Mouse (Mus musculus): Measurements from ENCODE around the gene Lamc1.
"Not testable (repeated sequence)": the region's sequence is repeated elsewhere in the genome, so short reads cannot be mapped to it uniquely, and the experiment has no call there.

Lamc1 gene

GRCm38 (mm10) chr1:153299436-153299835 lies 33.1 kb downstream of the Lamc1 start:
- DNase-seq (ENCODE audit: low spot score in 2 of 2), result not testable (repeated sequence)

GRCm38 (mm10) chr1:153297774-153298363 lies 34.7 kb downstream of the Lamc1 start:
- DNase-seq (ENCODE audit: low spot score in 2 of 2), result not testable (repeated sequence)

- DNase-seq (ENCODE audit: low spot score in 2 of 2), result no peak
These were observed 36.6 kb downstream of the Lamc1 start for GRCm38 (mm10) chr1:153296035-153296434.

GRCm38 (mm10) chr1:153292892-153293291 lies 39.7 kb downstream of the Lamc1 start:
- DNase-seq (ENCODE audit: low spot score in 2 of 2), result no peak

DNA sequence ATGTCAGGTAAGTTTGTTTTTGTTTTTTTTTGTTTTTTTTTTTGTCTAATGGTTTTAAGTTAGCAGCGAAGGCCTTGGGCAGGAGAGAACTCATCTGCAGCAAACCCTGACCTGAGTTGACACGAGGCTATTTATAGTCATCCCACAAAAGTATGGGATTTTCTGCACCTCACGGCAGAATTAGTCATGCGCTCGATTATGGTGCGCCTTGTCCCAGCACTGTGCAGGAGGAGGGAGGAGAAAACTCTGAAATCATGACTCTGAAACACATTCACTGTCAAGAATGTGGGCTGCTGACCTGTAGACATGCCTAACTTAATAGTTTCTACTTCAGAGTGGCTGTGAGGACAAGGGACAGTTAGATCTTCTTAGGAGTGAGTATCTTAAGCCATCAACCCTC lies 40.4 kb downstream of the Lamc1 start:
- no peak for DNase-seq (ENCODE audit: low spot score in 2 of 2)

GRCm38 (mm10) chr1:153291416-153291815 lies 41.2 kb downstream of the Lamc1 start:
- DNase-seq (ENCODE audit: low spot score in 2 of 2), result no peak

DNA sequence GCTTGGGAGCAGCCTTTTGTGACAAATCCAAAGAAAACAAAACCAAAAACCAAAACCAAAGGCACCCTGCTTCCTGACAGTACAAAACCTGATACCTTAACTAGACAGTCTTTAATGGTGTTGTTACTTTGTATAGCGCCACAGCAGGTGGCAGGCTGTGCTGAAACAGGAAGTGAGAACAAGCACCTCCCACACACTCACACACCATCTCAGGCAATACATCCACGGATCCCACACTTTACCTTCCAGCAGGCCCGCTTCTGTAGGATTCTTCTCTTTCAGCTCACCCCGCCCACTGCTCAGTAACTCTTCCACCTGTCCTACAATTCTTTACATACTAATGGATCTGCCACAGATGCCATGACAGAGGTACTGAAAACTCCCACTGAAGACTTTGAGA lies 44.6 kb downstream of the Lamc1 start:
- peak in 1 of 2 experiments; percentile 20 for DNase-seq (ENCODE audit: low spot score in 2 of 2)

DNA sequence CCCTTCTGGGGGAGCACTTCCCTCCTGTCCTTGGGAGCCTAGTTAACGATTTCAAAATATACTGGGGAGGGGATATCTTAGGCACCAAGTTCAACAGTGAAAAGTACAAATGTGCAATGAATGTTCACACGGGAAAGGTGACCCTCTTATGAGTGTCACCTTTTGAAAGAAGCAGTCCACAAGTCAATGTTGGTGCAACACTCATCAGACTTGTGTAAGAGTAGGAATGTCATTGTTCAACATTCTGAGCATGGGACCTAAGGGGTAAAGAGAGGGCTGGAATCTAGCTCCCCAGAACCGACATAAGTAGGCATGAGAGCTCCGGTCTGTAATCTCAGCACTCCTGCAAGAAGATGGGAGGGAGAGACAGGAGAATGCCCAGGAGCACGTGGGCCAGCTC lies 45.1 kb downstream of the Lamc1 start:
- DNase-seq (ENCODE audit: low spot score in 2 of 2), result no peak

DNA sequence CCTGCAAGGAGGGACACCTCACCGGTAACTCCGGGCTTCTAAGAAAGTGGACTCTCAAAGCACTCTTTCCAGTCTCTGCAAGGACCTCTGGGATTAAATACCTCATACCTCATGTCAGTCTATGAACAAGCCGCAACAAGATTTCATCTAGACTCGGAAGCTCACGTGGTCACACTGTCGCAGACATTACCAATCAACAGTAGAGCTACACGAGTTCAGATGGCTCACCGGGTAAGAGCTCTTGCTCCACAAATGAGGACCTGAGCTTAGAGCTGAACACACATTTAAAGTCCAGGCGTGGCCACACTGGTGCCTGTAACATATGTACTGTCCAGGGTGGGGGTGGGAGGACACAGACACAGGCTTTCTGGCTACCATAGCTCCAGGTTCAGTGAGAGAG lies 46.4 kb downstream of the Lamc1 start:
- no peak for DNase-seq (ENCODE audit: low spot score in 2 of 2)

- no peak for DNase-seq (ENCODE audit: low spot score in 2 of 2)
These were observed 47.4 kb downstream of the Lamc1 start for GRCm38 (mm10) chr1:153285188-153285587.

GRCm38 (mm10) chr1:153282342-153282975 lies 50.1 kb downstream of the Lamc1 start:
- DNase-seq (ENCODE audit: low spot score in 2 of 2), result no peak

DNA sequence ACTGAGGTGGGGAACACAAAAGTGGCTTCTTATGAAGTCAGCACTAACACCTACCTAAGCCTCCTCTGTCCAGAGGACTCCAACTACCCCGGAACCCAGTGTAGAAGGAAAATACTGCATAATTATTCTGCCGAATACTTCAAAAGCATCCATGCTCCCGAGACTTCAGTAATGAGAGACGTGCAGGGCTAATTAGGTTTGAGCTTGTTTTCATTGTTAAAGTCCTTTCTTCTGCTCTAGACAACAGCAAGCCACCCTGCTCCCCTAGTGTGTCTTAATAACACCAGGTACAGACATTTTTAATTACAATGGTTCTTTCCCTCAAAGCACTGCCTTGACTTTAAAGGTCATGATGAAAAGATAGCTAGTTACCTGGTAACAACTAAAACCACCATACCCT lies 51.1 kb downstream of the Lamc1 start:
- DNase-seq (ENCODE audit: low spot score in 2 of 2), result no peak

DNA sequence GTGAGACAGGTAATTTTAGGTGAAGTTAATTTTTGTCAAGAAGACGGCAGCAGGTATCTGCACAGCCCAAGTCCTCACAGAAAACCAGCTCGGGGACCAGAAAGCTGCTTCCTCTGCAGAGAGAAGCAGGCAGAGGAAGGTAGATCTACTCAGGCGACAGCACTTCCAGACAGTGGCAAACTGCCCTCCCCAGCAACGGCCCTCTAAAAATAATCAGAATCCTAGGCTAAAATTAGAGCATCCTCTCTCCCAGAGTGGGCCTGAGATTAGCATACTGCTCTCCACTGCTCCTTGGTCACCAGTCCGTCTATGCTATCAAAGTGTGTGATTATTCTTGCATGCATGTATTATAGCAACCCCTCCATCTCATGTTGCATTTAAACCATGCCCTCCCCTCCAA lies 52.2 kb downstream of the Lamc1 start:
- DNase-seq (ENCODE audit: low spot score in 2 of 2), result no peak

GRCm38 (mm10) chr1:153278028-153278613 lies 54.5 kb downstream of the Lamc1 start:
- DNase-seq (ENCODE audit: low spot score in 2 of 2), result no peak

DNA sequence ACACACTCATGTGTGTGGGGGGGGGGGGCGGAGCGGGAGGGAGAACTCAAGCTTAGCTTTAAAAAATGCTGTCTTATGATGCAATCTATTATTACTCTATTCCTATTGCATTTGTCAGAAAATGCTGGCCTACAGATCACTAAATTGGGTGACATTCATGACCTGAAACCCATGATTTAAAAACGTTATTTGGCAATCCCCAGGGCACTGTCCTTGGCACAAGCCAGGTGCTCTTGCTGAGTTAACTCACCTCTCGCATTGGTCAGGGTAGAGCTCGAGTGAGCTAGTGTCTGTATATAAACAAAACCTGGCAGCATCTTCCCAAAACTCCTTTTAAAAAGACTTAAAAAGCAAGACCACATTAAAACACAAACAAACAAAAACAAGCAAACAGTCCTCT lies 57.1 kb downstream of the Lamc1 start:
- no peak for DNase-seq (ENCODE audit: low spot score in 2 of 2)

GRCm38 (mm10) chr1:153274611-153275010 lies 58.0 kb downstream of the Lamc1 start:
- DNase-seq (ENCODE audit: low spot score in 2 of 2), result no peak

DNA sequence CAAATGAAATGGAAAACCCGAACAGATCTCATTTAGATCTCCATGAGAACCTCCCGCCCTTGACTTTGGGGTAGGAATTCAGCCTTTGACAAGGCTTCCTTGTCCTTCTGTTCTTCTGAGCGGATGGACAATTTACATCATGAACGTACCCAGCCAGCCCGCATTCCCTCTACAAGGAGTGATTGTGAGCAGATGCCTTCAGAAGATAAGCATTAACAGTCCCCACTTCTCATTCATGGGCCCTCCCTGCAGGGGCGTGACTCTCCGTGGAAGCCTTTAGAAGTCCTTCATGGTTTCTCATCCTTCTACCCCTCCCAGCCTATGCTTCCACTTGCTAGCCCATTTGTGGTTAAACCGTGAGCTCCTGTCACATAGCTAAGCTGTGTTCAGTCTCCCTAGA lies 58.9 kb downstream of the Lamc1 start:
- no peak for DNase-seq (ENCODE audit: low spot score in 2 of 2)

DNA sequence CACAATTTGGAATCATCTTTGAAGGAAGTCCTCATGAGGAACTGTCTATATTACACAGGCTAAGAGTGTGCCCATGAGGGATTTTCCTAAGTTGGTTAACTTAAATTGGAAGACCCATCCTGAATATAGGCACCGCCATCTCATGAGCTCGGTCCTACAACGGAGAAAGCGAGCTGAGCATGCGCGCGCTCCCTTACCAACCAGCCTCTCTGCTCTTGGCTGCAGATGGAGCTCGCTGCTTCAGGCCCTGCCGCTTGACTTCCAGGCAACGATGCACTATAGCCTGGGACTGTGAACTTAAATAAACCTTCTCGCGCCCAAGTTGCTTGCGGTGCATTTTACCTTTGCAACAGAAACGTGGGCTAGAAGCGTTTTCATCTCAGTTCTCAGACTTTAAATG lies 61.8 kb downstream of the Lamc1 start:
- DNase-seq (ENCODE audit: low spot score in 2 of 2), result no peak

DNA sequence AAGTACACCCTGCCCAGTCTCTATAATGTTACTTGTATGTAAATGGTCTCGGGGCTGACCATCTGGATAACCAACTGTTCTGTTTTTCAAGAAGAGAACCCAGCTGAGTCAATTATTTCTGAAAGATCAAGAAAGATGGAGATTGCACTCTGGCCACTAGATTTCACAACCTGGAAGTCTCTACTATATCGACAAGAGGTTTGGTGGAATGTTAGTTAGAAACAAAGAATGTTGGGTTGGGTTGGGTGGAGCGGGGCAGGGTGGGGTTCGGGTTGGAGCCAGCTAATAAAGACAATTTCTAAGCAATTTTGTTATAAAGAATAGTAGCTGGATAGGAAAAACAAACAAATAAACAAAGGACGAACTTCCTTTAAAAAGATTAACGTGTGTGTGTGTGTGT lies 62.9 kb downstream of the Lamc1 start:
- no peak for DNase-seq (ENCODE audit: low spot score in 2 of 2)

DNA sequence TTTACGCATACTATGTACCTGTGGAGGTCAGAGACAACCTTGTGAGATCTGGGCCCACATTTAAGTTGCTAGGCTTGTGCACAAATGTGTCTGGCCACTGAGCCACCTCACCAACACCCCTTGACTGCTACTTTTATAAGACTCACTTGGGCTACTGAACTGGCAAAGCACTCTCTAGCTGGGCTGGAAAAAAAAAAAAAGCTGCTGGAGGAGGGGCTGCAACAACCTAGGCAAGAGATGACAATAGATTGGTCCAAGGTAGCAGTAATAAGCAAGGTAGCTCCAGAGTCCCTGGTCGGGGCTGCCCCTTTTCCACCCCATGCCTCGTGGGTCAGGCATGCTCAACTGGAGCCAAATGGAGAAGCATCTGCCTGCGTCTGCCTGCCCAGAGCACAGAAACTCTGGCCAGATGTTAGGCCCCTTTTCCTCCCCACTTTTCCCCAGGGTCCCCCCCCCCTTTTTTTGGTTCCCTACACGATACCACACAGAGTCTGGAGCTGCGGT lies 63.7 kb downstream of the Lamc1 start:
- DNase-seq (ENCODE audit: low spot score in 2 of 2), result no peak

DNA sequence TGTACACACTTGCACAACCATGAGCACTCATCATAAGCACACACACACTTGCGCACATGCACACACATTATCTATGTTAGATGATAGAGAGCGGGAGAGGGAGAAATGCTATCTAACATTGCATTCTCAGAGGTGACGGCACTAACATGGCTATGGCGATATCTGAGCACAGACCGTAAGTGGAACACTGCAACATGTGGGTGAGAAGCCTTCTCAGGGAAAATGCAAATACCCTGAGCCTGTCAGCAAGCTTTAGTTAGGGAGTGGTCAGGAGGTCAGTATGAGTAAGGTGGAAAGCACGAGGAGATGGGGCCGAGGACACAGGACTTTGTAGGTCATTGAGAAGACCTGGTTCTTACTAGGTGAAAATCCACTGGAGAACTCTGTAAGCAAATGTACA lies 64.3 kb downstream of the Lamc1 start:
- no peak for DNase-seq (ENCODE audit: low spot score in 2 of 2)

DNA sequence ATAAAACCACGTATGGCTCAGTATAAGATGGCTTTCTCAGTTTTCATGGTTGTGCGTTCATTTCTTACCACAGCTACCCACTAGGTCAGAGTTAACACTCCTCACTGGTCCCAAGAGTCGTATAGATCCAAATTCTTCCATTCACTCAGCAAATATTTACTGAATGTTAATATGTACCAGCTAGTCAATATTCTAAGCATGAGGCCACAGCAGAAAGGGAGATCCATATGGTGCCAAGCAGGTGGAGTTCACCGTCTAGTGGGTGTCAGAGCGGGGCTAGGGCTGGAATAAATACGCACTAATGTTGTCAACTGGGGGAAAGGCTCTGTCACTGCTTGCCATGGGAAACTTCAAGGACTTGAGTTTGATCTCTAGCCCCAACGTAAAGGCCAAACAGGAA lies 64.9 kb downstream of the Lamc1 start:
- DNase-seq (ENCODE audit: low spot score in 2 of 2), result no peak

- DNase-seq (ENCODE audit: low spot score in 2 of 2), result no peak
These were observed 65.7 kb downstream of the Lamc1 start for GRCm38 (mm10) chr1:153266891-153267290.

Data from spleen, postnatal 4 days (tissue).